Mouse (Mus musculus): Measurements from ENCODE around the gene Mrps14.

The Mrps14 gene

GRCm38 (mm10) chr1:160194529-160195336 lies at the start of gene Mrps14:
TSS of gene Mrps14 (plus strand) at chr1:160195215.
- peak; percentile 97 to 98 for DNase-seq

GRCm38 (mm10) chr1:160145606-160146005 lies 49.4 kb upstream of the Mrps14 start:
- no peak for DNase-seq

- DNase-seq, result no peak
Measured at GRCm38 (mm10) chr1:160147274-160147673, 47.7 kb upstream of the Mrps14 start.

- DNase-seq, result no peak
Measured at GRCm38 (mm10) chr1:160149291-160149906, 45.6 kb upstream of the Mrps14 start.

GRCm38 (mm10) chr1:160150726-160151125 lies 44.3 kb upstream of the Mrps14 start:
- no peak for DNase-seq

GRCm38 (mm10) chr1:160153480-160153879 lies 41.5 kb upstream of the Mrps14 start, which contains the start of gene Tnn:
TSS of gene Tnn (minus strand) at chr1:160153580.
- DNase-seq, result no peak

GRCm38 (mm10) chr1:160158190-160158589 lies 36.8 kb upstream of the Mrps14 start:
- no peak for DNase-seq

GRCm38 (mm10) chr1:160166600-160166999 lies 28.4 kb upstream of the Mrps14 start:
- no peak for DNase-seq

- no peak for DNase-seq
Measured at GRCm38 (mm10) chr1:160176903-160177302, 18.1 kb upstream of the Mrps14 start.

GRCm38 (mm10) chr1:160181216-160181615 lies 13.8 kb upstream of the Mrps14 start:
- DNase-seq, result no peak

GRCm38 (mm10) chr1:160184506-160184905 lies 10.5 kb upstream of the Mrps14 start:
- DNase-seq, result no peak

GRCm38 (mm10) chr1:160195337-160195663 lies 285 bp downstream of the Mrps14 start:
- DNase-seq, result no peak

- DNase-seq, result no peak
Measured at GRCm38 (mm10) chr1:160205486-160205885, 10.5 kb downstream of the Mrps14 start.

GRCm38 (mm10) chr1:160209844-160210243 lies 14.8 kb downstream of the Mrps14 start:
- DNase-seq, result no peak

GRCm38 (mm10) chr1:160210566-160210965 lies 15.6 kb downstream of the Mrps14 start:
- no peak for DNase-seq

- DNase-seq, result no peak
Measured at GRCm38 (mm10) chr1:160211597-160212122, 16.6 kb downstream of the Mrps14 start.

- DNase-seq, result no peak
Measured at GRCm38 (mm10) chr1:160212123-160212691, 17.2 kb downstream of the Mrps14 start.

GRCm38 (mm10) chr1:160212703-160213669 lies 18.0 kb downstream of the Mrps14 start, which contains the start of gene Cacybp:
TSS of gene Cacybp (minus strand) at chr1:160212875.
- DNase-seq, result peak; percentile 100

- no peak for DNase-seq
Measured at GRCm38 (mm10) chr1:160214171-160214570, 19.2 kb downstream of the Mrps14 start.

- no peak for DNase-seq
Measured at GRCm38 (mm10) chr1:160217898-160218297, 22.9 kb downstream of the Mrps14 start.

- DNase-seq, result no peak
Measured at GRCm38 (mm10) chr1:160224093-160224492, 29.1 kb downstream of the Mrps14 start.

- no peak for DNase-seq
Measured at GRCm38 (mm10) chr1:160227196-160227595, 32.2 kb downstream of the Mrps14 start.

Measured in spleen, adult 18-20 months (tissue).